Mouse (Mus musculus): ENCODE measurements at regions not wholly inside any gene's neighbourhood (a gene's known extent, or its start where the extent isn't known, plus 50 kb on each side); places are given as distances from the start of the nearest gene placed in this dataset.
"Not testable (repeated sequence)": the region's sequence is repeated elsewhere in the genome, so short reads cannot be mapped to it uniquely, and the experiment has no call there.

GRCm38 (mm10) chr12:113701841-113702240 lies 158.1 kb downstream of the Adam6a start:
- intact Hi-C loops (cut with DNase I); DNase-seq (ENCODE audit: low spot score in 2 of 2): not testable (repeated sequence)

- DNase-seq (ENCODE audit: low spot score in 2 of 2), result peak in 1 of 2 experiments; percentile 2
- intact Hi-C loops (cut with DNase I), result loop anchor here (10.0 kb wide), 1 partner anchor 102 kb away; no protein-coding TSS in a partner anchor
Measured at GRCm38 (mm10) chr12:113716406-113716805, 172.7 kb downstream of the Adam6a start.

- intact Hi-C loops (cut with DNase I), result no loop called here
- no peak for DNase-seq (ENCODE audit: low spot score in 2 of 2)
Measured at GRCm38 (mm10) chr12:113735847-113736246, 192.1 kb downstream of the Adam6a start.

DNA sequence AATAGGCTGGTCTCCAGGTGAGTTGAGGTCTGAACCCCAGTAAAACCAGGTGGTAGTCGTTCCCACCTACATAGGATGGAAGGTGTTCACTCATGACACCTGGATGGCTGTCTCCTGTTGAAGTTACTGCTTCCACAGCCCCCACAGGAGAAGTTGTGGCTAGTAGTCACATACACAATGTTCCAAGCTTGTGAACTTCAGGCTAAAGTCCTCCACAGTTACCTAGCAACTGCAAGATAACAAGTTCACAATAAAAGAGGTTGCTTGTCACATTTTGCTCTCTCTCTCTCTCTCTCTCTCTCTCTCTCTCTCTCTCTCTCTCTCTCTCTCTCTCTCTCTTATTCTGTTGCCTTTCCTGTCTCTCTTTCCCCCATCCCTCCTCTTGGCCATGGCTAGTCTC lies 202.6 kb downstream of the Adam6a start:
- intact Hi-C loops (cut with DNase I), result no loop called here
- DNase-seq (ENCODE audit: low spot score in 2 of 2), result no peak

GRCm38 (mm10) chr12:113747987-113748386 lies 204.3 kb downstream of the Adam6a start:
- no peak for DNase-seq (ENCODE audit: low spot score in 2 of 2)
- intact Hi-C loops (cut with DNase I), result no loop called here

DNA sequence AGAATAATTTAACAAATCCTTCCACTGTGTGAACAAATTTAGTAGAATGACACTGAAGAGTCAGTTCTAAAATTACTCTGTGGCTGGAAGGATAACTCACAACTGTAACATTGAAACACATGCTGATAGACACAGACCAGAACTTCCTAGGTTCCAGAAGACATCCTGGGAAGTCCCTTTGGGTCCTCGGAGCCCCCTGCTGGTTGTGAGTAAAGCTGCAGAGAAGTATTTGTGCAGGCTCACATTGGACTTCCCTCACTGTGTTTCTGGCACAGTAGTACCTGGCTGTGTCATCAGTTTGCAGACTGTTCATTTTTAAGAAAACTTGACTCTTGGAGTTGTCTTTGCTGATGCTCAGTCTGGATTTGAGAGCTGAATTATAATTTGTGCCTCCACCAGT lies 225.9 kb downstream of the Adam6a start:
- intact Hi-C loops (cut with DNase I), result no loop called here
- DNase-seq (ENCODE audit: low spot score in 2 of 2), result no peak

- intact Hi-C loops (cut with DNase I); DNase-seq (ENCODE audit: low spot score in 2 of 2): not testable (repeated sequence)
Measured at GRCm38 (mm10) chr12:113795876-113796275, 252.2 kb downstream of the Adam6a start.

GRCm38 (mm10) chr12:113826377-113826776 lies 282.7 kb downstream of the Adam6a start:
- DNase-seq (ENCODE audit: low spot score in 2 of 2), result no peak
- intact Hi-C loops (cut with DNase I), result no loop called here

- intact Hi-C loops (cut with DNase I), result no loop called here
- DNase-seq (ENCODE audit: low spot score in 2 of 2), result no peak
Measured at GRCm38 (mm10) chr12:113858893-113859292, 315.2 kb downstream of the Adam6a start.

- intact Hi-C loops (cut with DNase I), result no loop called here
- no peak for DNase-seq (ENCODE audit: low spot score in 2 of 2)
Measured at GRCm38 (mm10) chr12:113878826-113879225, 335.1 kb downstream of the Adam6a start.

GRCm38 (mm10) chr12:113896152-113896551 lies 352.4 kb downstream of the Adam6a start:
- DNase-seq (ENCODE audit: low spot score in 2 of 2), result no peak
- intact Hi-C loops (cut with DNase I), result no loop called here

DNA sequence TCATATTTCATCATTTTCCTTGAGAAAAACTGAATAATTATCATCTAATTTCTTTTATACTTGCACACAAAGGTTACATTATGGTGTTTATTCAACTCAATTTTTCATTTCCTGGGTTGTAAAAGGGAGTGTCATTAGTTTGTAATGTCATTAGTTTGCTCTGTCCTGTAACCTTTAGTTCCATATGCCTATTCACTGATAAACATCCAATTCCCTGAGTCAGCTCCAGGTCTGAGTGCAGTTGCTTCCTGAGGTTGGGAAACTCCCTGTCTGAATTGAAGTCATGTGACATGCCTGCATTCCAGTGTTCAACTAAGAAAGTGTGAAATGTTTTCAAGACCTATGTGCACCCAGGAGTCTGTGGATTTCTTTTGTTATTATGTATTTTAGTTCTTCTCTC lies 362.8 kb downstream of the Adam6a start:
- no peak for DNase-seq (ENCODE audit: low spot score in 2 of 2)
- intact Hi-C loops (cut with DNase I), result no loop called here

DNA sequence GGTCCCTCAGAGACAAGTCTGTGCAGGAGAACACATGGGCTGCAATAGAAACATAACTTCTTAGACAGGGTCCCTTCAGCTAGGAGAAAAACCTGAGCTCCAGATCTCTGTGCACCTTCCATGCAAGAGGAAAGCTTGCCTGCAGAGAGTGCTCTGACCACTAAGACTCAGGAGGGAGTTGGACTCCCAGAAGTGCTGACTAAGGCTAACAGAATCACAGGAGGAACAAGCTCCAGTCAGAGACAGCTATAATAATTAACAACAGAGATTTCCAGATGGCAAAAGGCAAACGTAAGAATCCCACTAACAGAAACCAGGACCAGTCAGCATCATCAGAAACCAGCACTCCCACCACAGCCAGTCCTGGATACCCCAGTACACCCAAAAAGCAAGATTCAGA lies 364.0 kb downstream of the Adam6a start:
- DNase-seq (ENCODE audit: low spot score in 2 of 2), result no peak
- intact Hi-C loops (cut with DNase I), result no loop called here

DNA sequence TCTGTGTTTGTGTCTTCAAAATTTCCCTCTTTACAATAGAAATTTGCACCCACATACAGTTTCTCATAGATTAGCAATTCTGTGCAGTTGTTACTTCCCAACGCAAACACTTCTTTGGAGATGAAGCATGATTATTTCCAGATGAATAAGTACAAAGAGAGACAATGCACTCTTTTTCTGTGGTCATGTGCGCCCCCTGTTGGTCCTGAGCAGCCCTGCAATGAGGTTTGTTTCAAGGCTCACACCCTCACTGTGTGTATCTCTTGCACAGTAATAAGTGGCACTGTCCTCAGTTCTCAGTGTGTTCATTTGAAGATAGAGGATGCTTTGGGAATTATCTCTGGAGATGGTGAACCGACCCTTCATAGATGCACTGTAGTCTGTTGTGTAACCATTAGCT lies 368.1 kb downstream of the Adam6a start:
- intact Hi-C loops (cut with DNase I), result no loop called here
- no peak for DNase-seq (ENCODE audit: low spot score in 2 of 2)

GRCm38 (mm10) chr12:113940721-113941120 lies 397.0 kb downstream of the Adam6a start:
- DNase-seq (ENCODE audit: low spot score in 2 of 2), result no peak
- intact Hi-C loops (cut with DNase I), result loop anchor here (2.0 to 5.0 kb wide), 2 partner anchors 58 to 72 kb away; no protein-coding TSS in a partner anchor

GRCm38 (mm10) chr12:113943661-113944327 lies 400.1 kb downstream of the Adam6a start:
- not testable (repeated sequence) for DNase-seq (ENCODE audit: low spot score in 2 of 2)
- intact Hi-C loops (cut with DNase I), result loop anchor here (5.0 kb wide), 1 partner anchor 69 kb away; no protein-coding TSS in a partner anchor

- intact Hi-C loops (cut with DNase I); DNase-seq (ENCODE audit: low spot score in 2 of 2): not testable (repeated sequence)
Measured at GRCm38 (mm10) chr12:113945786-113946185, 402.1 kb downstream of the Adam6a start.

DNA sequence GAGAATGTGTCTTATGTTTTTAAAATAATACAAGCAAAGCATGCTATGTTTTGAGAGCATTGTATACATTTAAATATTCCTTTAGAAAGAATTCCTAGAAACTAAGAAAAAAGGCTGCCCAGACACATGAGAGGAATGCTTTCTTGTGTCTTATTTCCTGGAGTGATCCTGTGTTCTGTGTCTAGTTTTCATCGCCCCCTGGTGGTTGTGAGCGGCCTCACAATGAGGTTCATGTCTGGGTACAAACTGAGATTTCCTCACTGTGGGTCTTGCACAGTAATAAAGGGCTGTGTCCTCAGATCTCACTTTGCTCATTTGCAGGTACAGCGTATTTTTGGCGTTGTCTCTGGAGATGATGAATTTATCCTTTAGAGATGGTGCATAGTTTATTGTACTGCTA lies 404.3 kb downstream of the Adam6a start:
- intact Hi-C loops (cut with DNase I); DNase-seq (ENCODE audit: low spot score in 2 of 2): not testable (repeated sequence)

DNA sequence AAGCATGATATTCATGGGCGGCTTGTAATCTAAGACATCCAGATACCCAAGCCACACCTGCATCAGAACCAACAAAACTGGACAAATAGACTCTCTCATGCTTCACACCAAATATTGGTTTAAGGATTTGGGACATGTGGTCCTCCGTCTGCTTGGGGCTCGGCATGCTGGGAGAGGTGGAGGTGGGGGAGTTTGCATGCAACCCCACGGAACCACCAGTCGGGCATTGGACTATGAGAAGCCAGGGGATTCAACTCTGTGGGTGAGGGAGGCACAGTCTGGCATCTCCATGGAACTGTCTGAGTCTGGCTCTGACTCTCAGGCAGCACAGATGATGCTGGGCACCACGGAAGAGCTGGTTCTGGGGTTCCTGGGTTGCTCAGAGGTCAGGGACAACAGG lies 430.6 kb downstream of the Adam6a start:
- intact Hi-C loops (cut with DNase I), result loop anchor here (1.0 kb wide), 1 partner anchor 65 kb away; no protein-coding TSS in a partner anchor

DNA sequence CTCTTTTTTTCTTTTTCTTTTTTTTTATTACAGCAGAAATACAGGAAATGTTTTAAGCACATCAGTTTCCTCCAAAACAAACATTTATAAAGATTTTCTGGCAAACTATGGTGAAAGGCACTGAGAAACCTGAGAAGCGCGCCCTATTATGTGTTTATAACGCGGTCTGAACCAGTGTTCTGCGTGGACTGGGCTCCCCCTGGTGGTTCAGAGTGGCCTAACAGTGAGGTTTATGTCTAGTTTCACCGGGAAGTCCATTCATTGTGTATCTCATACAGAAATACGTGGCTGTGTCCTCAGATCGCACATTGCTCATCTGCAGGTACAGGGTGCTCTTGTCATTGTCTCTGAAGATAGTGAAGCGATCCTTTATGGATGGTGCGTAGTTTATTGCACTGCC lies 437.9 kb downstream of the Adam6a start:
- DNase-seq (ENCODE audit: low spot score in 2 of 2), result peak; percentile 43 to 53
- intact Hi-C loops (cut with DNase I), result loop anchor here (10.0 kb wide), 1 partner anchor 767 kb away; no protein-coding TSS in a partner anchor

More for the DNA sequence above, 430.6 kb downstream of the Adam6a start:
- DNase-seq (ENCODE audit: low spot score in 2 of 2), result no peak

DNA sequence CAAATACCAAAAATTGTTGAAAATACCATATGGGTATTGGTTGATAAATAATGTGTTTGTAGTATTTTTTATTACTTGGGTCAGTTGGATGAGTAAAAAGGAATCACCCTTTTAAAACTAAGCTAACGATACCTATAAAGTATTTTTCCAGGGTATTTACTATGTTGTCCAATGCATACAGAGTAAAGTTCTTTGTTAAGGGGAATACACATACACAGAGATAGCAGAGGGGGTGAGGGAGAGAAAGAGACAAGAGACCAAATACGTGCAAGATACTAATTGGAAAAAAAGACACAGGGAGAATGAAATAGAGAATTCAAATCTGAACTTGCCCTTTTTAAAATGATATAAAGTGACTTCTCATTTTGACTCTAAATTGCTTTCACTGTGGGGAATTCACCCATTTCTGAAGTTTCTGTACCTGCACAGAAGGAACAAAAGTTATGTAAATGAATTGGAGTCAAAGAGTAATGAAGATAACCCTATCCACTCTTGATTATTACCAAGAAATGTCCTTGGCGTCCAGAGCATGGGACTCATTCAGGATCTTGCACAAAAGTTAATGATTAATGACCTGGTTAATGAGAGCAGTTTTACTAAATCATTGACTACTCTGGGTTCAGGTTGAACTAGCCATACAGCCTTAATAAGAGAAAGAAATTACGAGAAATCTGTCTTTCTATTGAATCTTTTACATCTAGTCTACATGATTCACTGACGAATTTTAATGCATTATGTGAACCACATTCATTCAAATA lies 443.7 kb downstream of the Adam6a start:
- DNase-seq (ENCODE audit: low spot score in 2 of 2), result no peak
- intact Hi-C loops (cut with DNase I), result loop anchor here (10.0 kb wide), 1 partner anchor 773 kb away; no protein-coding TSS in a partner anchor
